Mouse (Mus musculus) heart, adult 2 months (tissue): ENCODE results near the gene Coq2.

Experiments used
- CTCF ChIP-seq: fragments of 200-600 bp; IDR thresholded peaks from 2 replicates; pipeline ENCODE4 v1.8.1; 2022; ENCODE audit warnings: antibody characterized with exemption, mild to moderate bottlenecking, moderate library complexity
- EP300 ChIP-seq: fragments of 200-500 bp; IDR thresholded peaks from 2 replicates; pipeline ENCODE4 v1.6.1; 2011; ENCODE audit warnings: low read depth, low read length, control low read depth; ENCODE audit not compliant: insufficient read depth
- POLR2A ChIP-seq: fragments of 200-500 bp; IDR thresholded peaks from 2 replicates; pipeline ENCODE4 v1.6.1; 2011; ENCODE audit warnings: mild to moderate bottlenecking, low read depth, low read length, control low read depth; ENCODE audit not compliant: insufficient read depth

DNA sequence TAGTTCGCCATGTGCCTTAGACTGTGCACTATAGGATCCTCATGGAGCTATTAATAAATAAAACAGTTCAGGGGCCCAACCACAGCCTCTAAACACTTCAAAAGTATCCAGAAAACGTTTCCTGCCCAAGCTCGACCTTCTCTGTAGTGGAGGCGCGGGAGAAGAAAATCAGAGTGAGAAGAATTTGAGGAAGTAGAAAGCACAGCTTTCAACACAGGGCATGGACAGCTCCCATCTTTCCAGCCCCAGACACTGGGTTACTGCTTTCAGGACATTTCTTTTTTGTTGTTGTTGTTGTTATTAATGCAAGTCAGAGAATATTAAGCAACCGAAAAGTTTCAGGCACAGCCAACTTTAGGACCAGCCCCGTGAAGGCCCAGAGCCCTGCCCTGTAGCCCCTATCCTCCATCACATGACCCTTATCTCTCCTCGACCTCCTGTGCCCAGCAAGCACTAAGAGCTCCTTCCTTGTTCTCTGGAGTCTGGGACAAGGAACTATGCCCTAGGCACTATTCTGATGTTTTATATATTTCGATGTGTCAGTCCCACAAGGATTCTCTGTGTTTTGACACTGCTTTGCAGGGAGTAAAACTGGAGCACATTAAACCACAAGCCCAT, 50.1 kb downstream of the Coq2 start:
- TF ChIP-seq POLR2A (no peak), CTCF (no peak), EP300 (no peak)
